Mouse (Mus musculus): ENCODE data around the gene Dtnbp1.

Dtnbp1 gene

DNA sequence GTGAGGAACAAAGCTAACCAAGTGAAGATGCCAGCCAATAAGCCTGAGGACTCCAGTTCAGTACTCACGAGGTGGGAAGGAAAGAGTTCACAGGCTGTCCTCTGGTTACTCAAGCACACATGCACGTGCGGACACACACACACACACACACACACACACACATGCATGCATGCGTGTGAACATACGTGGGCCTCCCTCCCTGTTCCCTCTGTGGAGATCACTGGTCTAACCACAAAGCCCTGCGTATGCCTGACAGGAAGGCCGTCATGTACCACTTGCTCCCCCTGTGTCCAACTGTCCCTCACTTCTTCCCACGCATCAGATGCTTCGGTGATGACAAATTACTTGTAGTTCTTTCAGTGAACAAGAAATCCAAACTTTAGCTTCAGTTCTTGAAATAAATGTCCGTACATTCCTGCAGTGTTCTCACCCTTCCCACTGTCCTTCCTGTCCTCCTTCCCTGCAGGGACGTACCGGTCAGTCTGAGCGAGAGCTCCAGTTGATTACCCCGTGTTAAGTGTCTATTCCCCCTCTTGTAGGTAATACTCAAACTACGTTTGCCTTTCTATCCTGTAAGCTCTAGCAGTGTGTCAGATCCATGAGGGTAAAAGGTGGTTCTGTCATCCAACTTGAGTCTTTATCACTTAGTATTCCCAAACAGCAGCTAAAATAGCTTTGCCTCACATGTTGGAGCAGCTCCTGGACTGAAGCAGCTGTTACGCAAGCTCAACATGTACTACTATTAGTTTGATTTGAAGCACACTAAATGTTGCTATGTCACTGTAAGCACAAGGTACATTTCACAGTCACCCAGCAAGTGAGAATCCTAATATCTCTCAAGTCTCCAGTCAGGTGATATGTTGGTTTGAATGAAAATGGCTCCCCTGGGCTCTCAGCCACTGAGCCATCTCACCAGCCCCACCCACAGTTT is 53.4 kb downstream of the Dtnbp1 start:
- peak; percentile 55 for DNase-seq (ENCODE audit: low read depth, low spot score)

DNA sequence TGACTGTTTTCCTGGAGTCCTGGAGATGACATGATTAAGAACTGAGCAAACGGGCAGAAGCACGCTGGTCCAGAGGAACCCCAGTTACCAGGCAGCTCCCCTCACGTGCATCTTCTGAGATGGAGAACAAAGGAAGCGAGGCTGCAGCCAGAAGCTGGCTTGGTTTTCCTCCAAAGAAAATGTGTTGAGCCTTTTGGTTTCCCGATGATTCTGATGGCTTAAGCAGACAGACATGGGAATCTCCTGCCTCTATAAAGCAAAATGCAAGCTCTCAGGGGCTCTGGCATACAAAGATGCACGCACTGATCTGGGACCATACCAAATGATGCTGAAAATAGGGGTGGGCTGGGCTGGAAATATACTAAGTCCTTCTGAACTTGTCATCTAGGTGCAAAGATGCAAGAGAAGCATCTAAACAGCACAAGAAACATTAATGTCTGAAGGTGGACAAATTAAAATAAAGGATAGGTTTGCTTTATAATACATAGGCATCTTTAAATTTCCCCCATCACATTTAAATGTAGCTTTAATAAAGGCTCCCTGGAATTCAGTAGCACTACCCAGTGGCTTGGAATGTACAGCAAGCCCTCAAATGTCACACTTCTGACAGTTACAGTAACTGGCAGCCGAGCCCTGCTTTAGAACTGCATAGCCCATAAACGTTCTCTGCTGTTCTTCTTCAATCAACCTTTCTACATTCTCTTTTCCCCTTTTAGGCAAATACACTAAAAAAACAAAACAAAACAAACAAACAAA is 54.9 kb downstream of the Dtnbp1 start:
- peak; percentile 61 for DNase-seq (ENCODE audit: low read depth, low spot score)

DNA sequence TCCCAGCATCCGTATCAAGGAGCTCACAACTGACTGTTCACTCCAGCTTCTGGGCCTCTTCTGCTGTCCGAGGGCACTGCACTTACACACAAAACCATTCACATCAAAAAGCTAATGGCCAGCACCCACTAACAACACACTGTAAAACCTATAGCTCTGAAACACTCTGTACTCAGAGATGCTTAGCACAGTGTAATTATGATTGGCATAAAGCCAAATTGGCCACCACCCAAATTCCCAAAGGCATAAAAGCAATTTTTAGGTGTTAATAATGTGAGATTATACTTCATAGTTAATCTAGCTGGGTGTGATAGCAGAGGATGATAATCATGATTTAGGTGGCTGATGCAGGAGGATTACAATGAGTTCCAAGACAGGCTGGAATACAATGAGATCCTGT is 58.3 kb downstream of the Dtnbp1 start:
- no peak for DNase-seq (ENCODE audit: low read depth, low spot score)

DNA sequence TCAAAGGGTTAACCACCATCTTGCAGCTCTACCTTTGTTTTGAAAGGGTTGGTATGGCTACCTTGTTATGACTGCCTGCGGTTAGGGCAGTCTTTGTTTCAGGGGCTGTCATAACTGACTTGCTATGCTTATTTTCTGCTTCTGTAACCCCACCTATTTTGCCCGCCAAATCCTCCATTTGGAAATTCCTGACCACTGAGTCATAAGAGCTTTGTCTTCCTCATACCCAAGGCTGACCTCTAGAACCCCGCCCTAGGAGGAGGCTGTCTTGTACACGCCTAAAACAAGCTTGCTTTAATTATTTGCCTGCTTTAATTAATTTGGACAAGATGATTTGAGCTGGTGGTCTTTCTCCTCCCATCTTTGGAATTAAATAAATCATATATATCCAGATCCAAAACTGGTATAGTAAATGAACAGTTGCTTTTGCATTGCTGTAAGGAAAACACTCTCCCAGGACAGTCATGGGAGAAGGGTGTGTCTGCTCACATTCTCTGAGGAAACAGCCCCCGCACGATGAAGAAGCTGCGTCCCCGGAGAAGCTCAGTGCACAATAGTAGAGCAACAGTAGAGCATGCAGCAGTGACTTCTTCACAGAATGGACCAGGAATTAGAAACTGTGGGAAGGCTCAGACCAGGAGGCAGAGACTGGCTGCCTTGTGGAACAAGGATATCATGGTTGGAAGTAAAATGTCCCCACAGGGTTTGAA is 62.5 kb downstream of the Dtnbp1 start:
- no peak for DNase-seq (ENCODE audit: low read depth, low spot score)

- DNase-seq (ENCODE audit: low read depth, low spot score): no peak
These were observed 64.3 kb downstream of the Dtnbp1 start for GRCm38 (mm10) chr13:44937681-44938080.

- DNase-seq (ENCODE audit: low read depth, low spot score): no peak
These were observed 68.4 kb downstream of the Dtnbp1 start for GRCm38 (mm10) chr13:44933575-44933974.

GRCm38 (mm10) chr13:44932307-44933264 is 69.4 kb downstream of the Dtnbp1 start:
- no peak for DNase-seq (ENCODE audit: low read depth, low spot score)

GRCm38 (mm10) chr13:44926311-44926710 is 75.6 kb downstream of the Dtnbp1 start:
- no peak for DNase-seq (ENCODE audit: low read depth, low spot score)

GRCm38 (mm10) chr13:44925173-44925572 is 76.8 kb downstream of the Dtnbp1 start:
- DNase-seq (ENCODE audit: low read depth, low spot score): no peak

GRCm38 (mm10) chr13:44924042-44924441 is 77.9 kb downstream of the Dtnbp1 start:
- DNase-seq (ENCODE audit: low read depth, low spot score): no peak

GRCm38 (mm10) chr13:44921721-44922120 is 80.2 kb downstream of the Dtnbp1 start:
- no peak for DNase-seq (ENCODE audit: low read depth, low spot score)

GRCm38 (mm10) chr13:44921095-44921494 is 80.9 kb downstream of the Dtnbp1 start:
- DNase-seq (ENCODE audit: low read depth, low spot score): peak; percentile 31

- no peak for DNase-seq (ENCODE audit: low read depth, low spot score)
These were observed 83.7 kb downstream of the Dtnbp1 start for GRCm38 (mm10) chr13:44918269-44918668.

- no peak for DNase-seq (ENCODE audit: low read depth, low spot score)
These were observed 84.7 kb downstream of the Dtnbp1 start for GRCm38 (mm10) chr13:44917202-44917601.

- DNase-seq (ENCODE audit: low read depth, low spot score): no peak
These were observed 86.0 kb downstream of the Dtnbp1 start for GRCm38 (mm10) chr13:44915945-44916344.

GRCm38 (mm10) chr13:44915382-44915781 is 86.6 kb downstream of the Dtnbp1 start:
- DNase-seq (ENCODE audit: low read depth, low spot score): no peak

- no peak for DNase-seq (ENCODE audit: low read depth, low spot score)
These were observed 88.4 kb downstream of the Dtnbp1 start for GRCm38 (mm10) chr13:44913560-44913959.

DNA sequence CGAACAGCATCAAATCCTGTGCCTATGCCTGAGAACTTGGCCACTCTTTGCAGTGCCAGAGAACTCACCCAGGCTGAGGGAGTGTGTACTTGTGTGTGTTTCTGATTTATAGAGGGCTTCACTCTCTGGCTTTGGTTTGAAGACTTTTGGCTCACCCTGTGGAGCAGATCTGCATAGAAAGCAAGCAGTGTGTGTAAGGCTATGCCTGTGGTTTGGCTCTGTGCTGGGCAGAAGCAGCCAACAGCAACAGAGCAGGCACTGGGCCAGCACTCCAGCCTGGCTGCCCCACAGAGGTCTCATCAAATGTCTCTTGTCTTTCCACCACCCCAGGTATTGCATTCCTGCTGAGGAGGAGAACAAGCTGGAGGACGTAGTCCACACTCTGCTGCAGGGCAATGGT is 89.1 kb downstream of the Dtnbp1 start:
- no peak for DNase-seq (ENCODE audit: low read depth, low spot score)

DNA sequence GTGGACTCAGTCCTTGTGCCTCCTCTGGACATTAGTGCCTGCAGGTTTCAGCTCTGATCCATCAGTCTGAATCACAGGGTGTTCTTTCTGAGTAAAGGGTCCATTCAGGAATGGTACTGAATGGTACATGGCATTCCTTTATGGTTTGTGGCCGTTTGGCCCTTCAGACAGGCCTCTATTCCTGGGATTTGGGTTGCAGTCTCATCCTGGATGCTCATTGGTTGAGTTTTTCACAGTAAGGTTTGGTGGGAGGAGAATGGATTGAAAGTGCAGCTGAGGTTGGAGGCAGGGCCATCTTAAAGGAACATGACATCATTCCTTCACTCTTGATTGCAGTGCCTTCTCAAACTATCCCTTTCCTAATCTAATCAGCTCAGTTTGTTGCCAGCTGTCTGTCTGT is 93.2 kb downstream of the Dtnbp1 start:
- no peak for DNase-seq (ENCODE audit: low read depth, low spot score)

DNA sequence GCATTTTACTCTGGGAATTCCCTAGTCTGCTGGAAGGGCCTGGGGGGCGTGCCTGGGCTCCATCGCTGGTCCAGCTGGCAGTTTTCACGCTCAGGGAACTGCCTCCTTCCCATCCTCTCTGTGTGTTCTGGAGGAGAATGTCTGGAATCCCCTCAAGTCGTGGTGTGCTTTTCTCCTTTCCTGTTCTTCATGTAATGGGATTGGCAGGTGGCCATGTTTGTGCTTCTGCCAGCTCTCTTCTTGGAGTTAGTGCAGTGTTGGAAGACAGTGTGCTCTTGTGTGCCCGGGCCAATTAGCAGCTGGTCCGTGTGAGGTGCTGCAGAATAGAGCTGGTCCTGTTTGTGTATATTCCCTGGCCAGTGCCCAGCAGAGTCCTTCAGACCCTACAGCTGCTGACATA is 94.2 kb downstream of the Dtnbp1 start:
- peak; percentile 93 for DNase-seq (ENCODE audit: low read depth, low spot score)

DNA sequence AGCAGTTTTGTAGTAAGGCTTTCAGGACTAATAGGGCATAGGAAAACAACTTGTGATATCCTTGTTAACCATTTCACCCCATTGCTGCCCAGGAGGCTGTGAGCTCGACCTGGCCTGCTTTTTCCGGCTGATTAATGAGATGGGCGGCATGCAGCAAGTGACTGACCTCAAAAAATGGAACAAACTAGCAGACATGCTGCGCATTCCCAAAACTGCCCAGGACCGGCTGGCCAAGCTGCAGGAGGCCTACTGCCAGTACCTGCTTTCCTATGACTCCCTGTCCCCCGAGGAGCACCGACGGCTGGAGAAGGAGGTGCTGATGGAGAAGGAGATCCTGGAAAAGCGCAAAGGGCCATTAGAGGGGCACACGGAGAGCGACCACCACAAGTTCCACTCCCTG is 95.8 kb downstream of the Dtnbp1 start:
- DNase-seq (ENCODE audit: low read depth, low spot score): no peak

All from telencephalon, adult 2 months (tissue).